Mouse (Mus musculus) heart, adult 2 months (tissue): ENCODE measurements at regions not wholly inside any gene's neighbourhood (a gene's known extent, or its start where the extent isn't known, plus 50 kb on each side); places are given as distances from the start of the nearest gene placed in this dataset.

Experiments
- CTCF ChIP-seq: fragments of 200-600 bp; IDR thresholded peaks from 2 replicates; pipeline ENCODE4 v1.8.1; 2022; ENCODE audit warnings: antibody characterized with exemption, mild to moderate bottlenecking, moderate library complexity
- EP300 ChIP-seq: fragments of 200-500 bp; IDR thresholded peaks from 2 replicates; pipeline ENCODE4 v1.6.1; 2011; ENCODE audit warnings: low read depth, low read length, control low read depth; ENCODE audit not compliant: insufficient read depth

- no peak for TF ChIP-seq EP300
- no peak for TF ChIP-seq CTCF
Observed at GRCm38 (mm10) chr3:137279284-137279683, 61.6 kb upstream of the Emcn start.
